ENCODE assay signal across 8 mouse cellular contexts in the genomic region with DNA sequence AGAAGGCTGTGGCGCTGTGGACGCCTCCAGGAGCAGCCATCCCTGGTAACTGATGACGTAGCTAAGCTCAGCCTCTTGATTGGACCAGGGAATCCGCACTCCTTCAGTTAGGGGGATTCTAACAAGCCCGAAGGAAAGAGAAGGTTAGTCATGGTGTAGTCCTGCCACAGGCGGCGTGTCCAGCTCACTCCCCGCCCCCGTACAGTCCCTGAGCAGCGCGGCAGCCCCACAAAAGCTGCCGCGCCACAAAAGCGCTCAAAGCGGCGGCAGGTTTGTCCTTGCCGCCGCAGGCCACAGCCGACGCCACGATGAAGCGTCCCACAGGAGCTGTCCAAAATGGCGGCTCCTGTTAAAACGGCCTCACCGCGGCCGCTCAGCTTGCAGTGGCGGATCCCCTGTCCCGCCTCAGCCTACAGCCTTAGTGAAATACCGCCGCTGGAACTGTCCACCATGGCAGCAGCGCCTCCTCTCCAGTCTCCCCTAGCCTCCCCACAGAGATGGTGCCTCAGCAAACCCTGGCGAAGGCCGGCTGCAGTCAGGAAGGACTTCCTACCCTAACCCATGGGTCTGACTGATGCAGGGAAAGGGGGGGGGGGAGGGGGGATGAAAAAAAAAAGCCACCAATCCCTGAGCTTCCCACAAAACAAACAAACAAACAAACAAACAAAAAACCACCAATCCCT. TPM values are rescaled to one million over a fixed set of nuclear protein-coding genes. Genes with fewer than 3 reads are reported as not detected.
DNase-seq lines count a peak whose midpoint lies in the region; ATAC-seq and TF ChIP-seq lines count a peak whose summit lies in the region.

A gene (plus strand): TSS at position 110 of the 683 bp plus-strand sequence.

- H3K27ac ChIP-seq in cerebellum, adult 2 months (ENCODE audit: insufficient read depth, low read length): peak within 1 kb of the TSS; percentile 84
- peak within 1 kb of the TSS; percentile 97 for H3K27ac ChIP-seq in hindbrain, embryonic 11.5 days (ENCODE audit: low read depth, low read length)
- H3K27ac ChIP-seq in lung, embryonic 16.5 days (ENCODE audit: low read length): peak within 1 kb of the TSS; percentile 31

- H3K27me3 ChIP-seq in cerebellum, adult 2 months (ENCODE audit: control insufficient read depth, insufficient read depth, low read length): no peaks in the 10 kb centered on the region
- H3K27me3 ChIP-seq in hindbrain, embryonic 11.5 days (ENCODE audit: control insufficient read depth, insufficient read depth, low read length): no peaks in the 10 kb centered on the region
- H3K27me3 ChIP-seq in lung, embryonic 16.5 days (ENCODE audit: control insufficient read depth, insufficient read depth, low read depth, low read length): no peaks in the 10 kb centered on the region

- TF ChIP-seq POLR2A in cerebellum, adult 2 months (IDR thresholded peaks at IDR 0.05; ENCODE audit: borderline replicate concordance, insufficient read depth, low read length): peak; percentile 86; the same call in 1 of the 2 replicates

- peak within 1 kb of the TSS; percentile 45 for H3K4me2 ChIP-seq in hindbrain, embryonic 11.5 days (replicated peaks; ENCODE audit: low read depth, low read length)
- peak within 1 kb of the TSS; percentile 89 for H3K4me2 ChIP-seq in lung, embryonic 16.5 days (ENCODE audit: low read depth, low read length)

- no peaks in the 10 kb centered on the region for H3K36me3 ChIP-seq in hindbrain, embryonic 11.5 days (ENCODE audit: control insufficient read depth, insufficient read depth, low read length)
- H3K36me3 ChIP-seq in lung, embryonic 16.5 days (ENCODE audit: control insufficient read depth, insufficient read depth, low read length): no peaks in the 10 kb centered on the region

- peak; percentile 99 for ATAC-seq in hindbrain, embryonic 11.5 days (ENCODE audit: low FRiP score)
- peak; percentile 92 for ATAC-seq in lung, embryonic 16.5 days (ENCODE audit: low read depth)

- no peak for TF ChIP-seq CTCF in cerebellum, adult 2 months (IDR thresholded peaks at IDR 0.05; ENCODE audit: borderline replicate concordance, insufficient read depth, low read depth, low read length)

- H3K4me3 ChIP-seq in cerebellum, adult 2 months (replicated peaks; ENCODE audit: insufficient read depth, low read depth, low read length): peak within 1 kb of the TSS; percentile 67
- peak within 1 kb of the TSS; percentile 56 for H3K4me3 ChIP-seq in hindbrain, embryonic 11.5 days (ENCODE audit: low read depth, low read length)
- peak within 1 kb of the TSS; percentile 55 for H3K4me3 ChIP-seq in lung, embryonic 16.5 days (ENCODE audit: low read length)

- 4% methylated on average over 34 of the region's 34 CpGs for WGBS in cerebellum, adult 2 months
- 8% methylated on average over 34 of the region's 34 CpGs for WGBS in hindbrain, embryonic 11.5 days
- WGBS in lung, embryonic 16.5 days: 10% methylated on average over 34 of the region's 34 CpGs

- 0 out of 2 replicates have a peak, but pooled peaks cover 3% of the 10 kb centered on the region for H3K4me1 ChIP-seq in cerebellum, adult 2 months (ENCODE audit: control insufficient read depth, insufficient read depth, low read length)
- no peaks in the 10 kb centered on the region for H3K4me1 ChIP-seq in hindbrain, embryonic 11.5 days (replicated peaks; ENCODE audit: control insufficient read depth, insufficient read depth, low read length)
- no peaks in the 10 kb centered on the region for H3K4me1 ChIP-seq in lung, embryonic 16.5 days (replicated peaks; ENCODE audit: control insufficient read depth, insufficient read depth, low read length)

- no peaks in the 10 kb centered on the region for H3K9me3 ChIP-seq in hindbrain, embryonic 11.5 days (ENCODE audit: control insufficient read depth, low read length)
- no peaks in the 10 kb centered on the region for H3K9me3 ChIP-seq in lung, embryonic 16.5 days (ENCODE audit: control insufficient read depth, low read length)

- peak; percentile 94 for DNase-seq in ES-CJ7 (ENCODE audit: low read depth, low spot score)
- peak; percentile 89 to 94 for DNase-seq in cerebellum, adult 2 months
- peak; percentile 82 to 93 for DNase-seq in frontal cortex, adult 2 months (ENCODE audit: extremely low spot score in 1 of 2, low spot score in 1 of 2)
- peak; percentile 88 for DNase-seq in hindbrain, embryonic 11.5 days (ENCODE audit: low spot score)
- peak; percentile 89 for DNase-seq in layer of hippocampus, adult 9-11 months
- peak; percentile 65 for DNase-seq in ovary, postnatal 10 days (ENCODE audit: low spot score)
- peak; percentile 69 for DNase-seq in thymus, postnatal 0 days (ENCODE audit: low spot score)

- H3K9ac ChIP-seq in hindbrain, embryonic 11.5 days (ENCODE audit: low read depth, low read length): peak within 1 kb of the TSS; percentile 84
- H3K9ac ChIP-seq in lung, embryonic 16.5 days (ENCODE audit: low read length): peak within 1 kb of the TSS; percentile 66

RNA-seq across cellular contexts. Expression of the gene that starts here (rescaled TPM):
- polyA plus RNA-seq in cerebellum, adult 2 months (2012; rRNA removed): 5.8 and 6.5 TPM in 2 replicates
- 10.7 and 11.1 TPM in 2 replicates for polyA plus RNA-seq in frontal cortex, adult 2 months (2012; rRNA removed)
- polyA plus RNA-seq in hindbrain, embryonic 11.5 days (2014; fragmentation: Nextera tagmentation; extraction: Ambion mirVana): 2.7 and 4.1 TPM in 2 replicates
- 0.44 TPM in 1 of 2 replicates, not detected in the other for polyA plus RNA-seq in lung, embryonic 16.5 days (2015; fragmentation: Nextera tagmentation; extraction: Ambion mirVana)
- 0.71 and 0.94 TPM in 2 replicates for polyA plus RNA-seq in thymus, postnatal 0 days (2015; fragmentation: Nextera tagmentation; extraction: Ambion mirVana)

Comparison
In these comparisons a context has a peak if more than half of its experiments do, and no peak if none do; other contexts are left out.
1. Peak in every context shown above with its lines: DNase-seq, ATAC-seq, H3K4me3 ChIP-seq and H3K27ac ChIP-seq.
2. Peak in ATAC-seq, H3K4me3 ChIP-seq, H3K27ac ChIP-seq, H3K9ac ChIP-seq and H3K4me2 ChIP-seq in lung, embryonic 16.5 days; RNA of the gene not detected or under 1 TPM.
3. Peak in DNase-seq in thymus, postnatal 0 days; RNA of the gene not detected or under 1 TPM.
4. H3K27ac ChIP-seq: peak in every context shown above with its lines; median percentile 97 in hindbrain, embryonic 11.5 days; 84 in cerebellum, adult 2 months; 31 in lung, embryonic 16.5 days.